Mouse (Mus musculus) kidney, adult 2 months (tissue): ENCODE results near the gene Ptprn.

Experiments used
- CTCF ChIP-seq: fragments of 200-500 bp; conservative IDR thresholded peaks from 2 replicates; pipeline ENCODE4 v1.5.1; 2011; ENCODE audit warnings: low read depth, mild to moderate bottlenecking, control low read depth, low read length, moderate library complexity, mixed read lengths; ENCODE audit not compliant: insufficient read depth, insufficient read length
- POLR2A ChIP-seq: fragments of 200-500 bp; IDR thresholded peaks from one replicate; pipeline ENCODE4 v1.6.1; 2011; ENCODE audit warnings: low read depth, low read length, control low read depth

DNA sequence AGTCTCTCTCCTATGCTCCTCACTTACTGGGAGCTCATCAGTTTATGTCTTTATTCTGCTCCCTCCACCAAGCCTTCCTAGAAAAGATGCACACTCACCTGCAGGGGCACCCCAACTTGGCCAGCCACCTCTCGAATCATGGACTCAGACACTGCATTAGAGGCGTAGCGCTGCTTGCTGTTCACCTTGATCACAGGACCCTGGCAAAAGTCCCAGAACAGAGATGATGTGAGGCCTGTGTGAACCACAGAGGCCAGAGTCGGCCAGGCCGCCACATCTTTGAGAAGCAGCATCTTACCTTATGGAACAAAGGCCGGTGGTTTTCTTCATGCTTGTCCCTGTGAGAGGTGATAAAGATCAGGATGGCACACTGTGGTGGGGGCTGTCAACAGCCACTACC lies 47.4 kb upstream of the Ptprn start:
- TF ChIP-seq CTCF (no peak), POLR2A (no peak)
